Mouse (Mus musculus): ENCODE data around the gene Il9.

GRCm38 (mm10) chr13:56475363-56475762, 6.7 kb downstream of the Il9 start:
- peak; percentile 84 for TF ChIP-seq CTCF (IDR thresholded peaks at IDR 0.05; ENCODE audit: low read depth)
- TF ChIP-seq EP300 (IDR thresholded peaks at IDR 0.05; ENCODE audit: low read depth): no peak

Data from liver, postnatal 0 days (tissue).